Mouse (Mus musculus) limb, embryonic 11.5 days (tissue): ENCODE results near the gene Emc1. TPM values are rescaled to one million over a fixed set of nuclear protein-coding genes. Genes with fewer than 3 reads are reported as not detected.

Experiments used
- ATAC-seq: fragments of 200-750 bp; cut with Nextera tagmentation; 2 replicates; pipeline ENCODE4 v1.8.0; 2017; ENCODE audit warnings: low read depth; ENCODE audit not compliant: insufficient number of reproducible peaks, low FRiP score, low TSS enrichment
- DNase-seq: peaks from one replicate; pipeline ENCODE4 v3.0.0-alpha.2; 2015; ENCODE audit warnings: low spot score
- H3K27ac ChIP-seq: fragments of 300-500 bp; sonication (generic); replicated peaks from 2 replicates; pipeline ENCODE4 v1.5.1; 2014; ENCODE audit warnings: low read depth, mild to moderate bottlenecking, low read length
- H3K27me3 ChIP-seq: fragments of 300-500 bp; sonication (generic); 2 replicates; pipeline ENCODE4 v1.6.1; 2014; ENCODE audit warnings: mild to moderate bottlenecking, low read length, mixed read lengths; ENCODE audit not compliant: control insufficient read depth, insufficient read depth
- H3K36me3 ChIP-seq: fragments of 300-500 bp; sonication (generic); 2 replicates; pipeline ENCODE4 v1.6.1; 2014; ENCODE audit warnings: mild to moderate bottlenecking, low read length, moderate library complexity, mixed read lengths; ENCODE audit not compliant: control insufficient read depth, insufficient read depth
- H3K4me1 ChIP-seq: fragments of 300-500 bp; sonication (generic); 2 replicates; pipeline ENCODE4 v1.6.1; 2014; ENCODE audit warnings: low read length, mixed read lengths; ENCODE audit not compliant: control insufficient read depth, insufficient read depth
- H3K4me2 ChIP-seq: fragments of 300-500 bp; sonication (generic); 2 replicates; pipeline ENCODE4 v1.6.1; 2014; ENCODE audit warnings: low read depth, mild to moderate bottlenecking, moderate library complexity; ENCODE audit not compliant: severe bottlenecking
- H3K4me3 ChIP-seq: fragments of 300-500 bp; sonication (generic); 2 replicates; pipeline ENCODE4 v1.5.1; 2014; ENCODE audit warnings: low read depth, low read length
- H3K9ac ChIP-seq: fragments of 300-500 bp; sonication (generic); 2 replicates; pipeline ENCODE4 v1.6.1; 2014; ENCODE audit warnings: mild to moderate bottlenecking, low read length
- H3K9me3 ChIP-seq: fragments of 300-500 bp; sonication (generic); 2 replicates; pipeline ENCODE4 v1.6.1; 2016; ENCODE audit warnings: low read length; ENCODE audit not compliant: control insufficient read depth
- WGBS: fragments of 180-500 bp; shearing (Covaris S2); extraction: QIAGEN DNeasy Blood & Tissue Kit; methylation state at CpG from one replicate; pipeline ENCODE4 v1.1.7; 2014; 5-methylcytosine and 5-hydroxymethylcytosine counted together
- polyA plus RNA-seq: library from polyadenylated mRNA; unstranded; fragments of >200 nt; fragmentation: Nextera tagmentation; extraction: Ambion mirVana; gene quantifications from 2 replicates; pipeline ENCODE4 v1.2.1, GENCODE M21; 2014

Emc1 gene
- polyA plus RNA-seq, result 15.7 and 23.0 TPM in 2 replicates

- peak within 1 kb of the TSS; percentile 94 for H3K4me2 ChIP-seq
- DNase-seq, result peak; percentile 87
- peak within 1 kb of the TSS; percentile 93 for H3K27ac ChIP-seq
- ATAC-seq, result peak; percentile 90
- H3K36me3 ChIP-seq, result peaks cover 21% of the 10 kb centered on the region
- H3K4me3 ChIP-seq, result peak within 1 kb of the TSS; percentile 89
- H3K27me3 ChIP-seq, result no peaks in the 10 kb centered on the region
- under 1% methylated on average over 57 of the region's 64 CpGs for WGBS
- H3K4me1 ChIP-seq, result peaks cover 8% of the 10 kb centered on the region; the same call in 1 of the 2 replicates
- H3K9me3 ChIP-seq, result no peaks in the 10 kb centered on the region
- peak within 1 kb of the TSS; percentile 93 for H3K9ac ChIP-seq
Observed at GRCm38 (mm10) chr4:139351931-139352711, at the start of gene Emc1, which contains the start of the genes Mrto4 and Ubr4. Gene Emc1, plus strand, starts transcription at chr4:139352587. Gene Mrto4, minus strand, starts transcription at chr4:139352576. Gene Ubr4, plus strand, starts transcription at chr4:139352609.

GRCm38 (mm10) chr4:139305521-139305920, 46.9 kb upstream of the Emc1 start:
- Histone ChIP-seq H3K27ac (no peak overlapping the region), H3K4me2 (no peak overlapping the region), H3K36me3 (no peaks in the 10 kb centered on the region), H3K27me3 (no peaks in the 10 kb centered on the region), H3K4me3 (no peak overlapping the region), H3K9ac (no peak overlapping the region), H3K9me3 (no peaks in the 10 kb centered on the region), H3K4me1 (peaks cover 4% of the 10 kb centered on the region; the same call in 1 of the 2 replicates)
- WGBS, result 91% methylated on average over 3 of the region's 3 CpGs
- DNase-seq (no peak), ATAC-seq (no peak)

GRCm38 (mm10) chr4:139307916-139308315, 44.5 kb upstream of the Emc1 start:
- H3K4me3 ChIP-seq, result no peak overlapping the region
- no peaks in the 10 kb centered on the region for H3K27me3 ChIP-seq
- DNase-seq (no peak), ATAC-seq (no peak)
- no peaks in the 10 kb centered on the region for H3K36me3 ChIP-seq
- no peak overlapping the region for H3K4me2 ChIP-seq
- 81% methylated on average over 5 of the region's 5 CpGs for WGBS
- no peaks in the 10 kb centered on the region for H3K9me3 ChIP-seq
- H3K4me1 ChIP-seq, result peaks cover 13% of the 10 kb centered on the region
- no peak overlapping the region for H3K9ac ChIP-seq
- no peak overlapping the region for H3K27ac ChIP-seq

GRCm38 (mm10) chr4:139309651-139310050, 42.7 kb upstream of the Emc1 start:
- Histone ChIP-seq H3K4me1 (peaks cover 13% of the 10 kb centered on the region), H3K9me3 (no peaks in the 10 kb centered on the region), H3K27me3 (no peaks in the 10 kb centered on the region), H3K9ac (peak overlapping the region; percentile 43; the same call in 1 of the 2 replicates), H3K27ac (no peak overlapping the region), H3K4me3 (peak overlapping the region; percentile 96), H3K4me2 (peak overlapping the region; percentile 88), H3K36me3 (peaks cover under 1% of the 10 kb centered on the region; the same call in 1 of the 2 replicates)
- ATAC-seq (no peak), DNase-seq (no peak)
- WGBS, result 19% methylated on average over 6 of the region's 6 CpGs

GRCm38 (mm10) chr4:139310171-139310898, 42.1 kb upstream of the Emc1 start, which contains the start of the genes Pqlc2 and Akr7a5:
Gene Pqlc2, minus strand, starts transcription at chr4:139310708.
Gene Akr7a5, plus strand, starts transcription at chr4:139310744.
- H3K36me3 ChIP-seq, result peaks cover 2% of the 10 kb centered on the region; the same call in 1 of the 2 replicates
- under 1% methylated on average over 63 of the region's 63 CpGs for WGBS
- ATAC-seq (peak; percentile 91), DNase-seq (peak; percentile 98)
- peak within 1 kb of the TSS; percentile 95 for H3K9ac ChIP-seq
- H3K27me3 ChIP-seq, result no peaks in the 10 kb centered on the region
- peaks cover 13% of the 10 kb centered on the region for H3K4me1 ChIP-seq
- H3K9me3 ChIP-seq, result no peaks in the 10 kb centered on the region
- peak within 1 kb of the TSS; percentile 96 for H3K4me3 ChIP-seq
- peak within 1 kb of the TSS; percentile 88 for H3K4me2 ChIP-seq
- 0 out of 2 replicates have a peak within 1 kb of the TSS, but pooled peaks have one; percentile 18 for H3K27ac ChIP-seq

- peak overlapping the region; percentile 95 for H3K9ac ChIP-seq
- H3K27ac ChIP-seq, result 0 out of 2 replicates have a peak overlapping the region, but pooled peaks have one; percentile 18
- ATAC-seq, result peak; percentile 58
- H3K4me3 ChIP-seq, result peak overlapping the region; percentile 96
- under 1% methylated on average over 51 of the region's 53 CpGs for WGBS
- H3K36me3 ChIP-seq, result peaks cover 2% of the 10 kb centered on the region; the same call in 1 of the 2 replicates
- H3K9me3 ChIP-seq, result no peaks in the 10 kb centered on the region
- peaks cover 13% of the 10 kb centered on the region for H3K4me1 ChIP-seq
- peak; percentile 62 for DNase-seq
- peak overlapping the region; percentile 88 for H3K4me2 ChIP-seq
- no peaks in the 10 kb centered on the region for H3K27me3 ChIP-seq
Observed at GRCm38 (mm10) chr4:139310899-139311701, 41.3 kb upstream of the Emc1 start.

- H3K27ac ChIP-seq, result no peak overlapping the region
- H3K27me3 ChIP-seq, result no peaks in the 10 kb centered on the region
- H3K9ac ChIP-seq, result peak overlapping the region; percentile 95
- ATAC-seq, result no peak
- peaks cover 2% of the 10 kb centered on the region; the same call in 1 of the 2 replicates for H3K36me3 ChIP-seq
- no peak for DNase-seq
- no peaks in the 10 kb centered on the region for H3K9me3 ChIP-seq
- H3K4me3 ChIP-seq, result peak overlapping the region; percentile 96
- H3K4me1 ChIP-seq, result peaks cover 13% of the 10 kb centered on the region
- WGBS, result 30% methylated on average over 14 of the region's 14 CpGs
- H3K4me2 ChIP-seq, result peak overlapping the region; percentile 88
Observed at GRCm38 (mm10) chr4:139311707-139312106, 40.7 kb upstream of the Emc1 start.
